Mouse (Mus musculus): ENCODE measurements around the gene Ipo13. TPM values are rescaled to one million over a fixed set of nuclear protein-coding genes. Genes with fewer than 3 reads are reported as not detected.
A peak's percentile ranks its signal among the peaks of the same experiment; 100 is the strongest.

Ipo13 gene
- polyA plus RNA-seq, 1 experiment from 2014 or later, result 62.8 TPM

GRCm38 (mm10) chr4:117850176-117850575 is 64.6 kb downstream of the Ipo13 start:
- H3K27me3 ChIP-seq (replicated peaks; ENCODE audit: low read depth, poor library complexity, severe bottlenecking), result no peaks in the 10 kb centered on the region; the same call in 1 of the 2 replicates
- 84% methylated on average over 7 of the region's 7 CpGs for WGBS
- H3K4me1 ChIP-seq, result peaks cover 30% of the 10 kb centered on the region
- peaks cover 11% of the 10 kb centered on the region; the same call in 1 of the 2 replicates for H3K36me3 ChIP-seq (replicated peaks)
- DNase-seq (ENCODE audit: low spot score), result no peak
- H3K4me3 ChIP-seq, result no peak overlapping the region
- H3K27ac ChIP-seq (replicated peaks), result no peak overlapping the region
- H3K9me3 ChIP-seq, result no peaks in the 10 kb centered on the region

- Histone ChIP-seq H3K4me3 (no peak overlapping the region), H3K36me3 (replicated peaks) (peaks cover 11% of the 10 kb centered on the region; the same call in 1 of the 2 replicates), H3K4me1 (peaks cover 28% of the 10 kb centered on the region), H3K27ac (replicated peaks) (no peak overlapping the region; the same call in 1 of the 2 replicates), H3K9me3 (no peaks in the 10 kb centered on the region), H3K27me3 (replicated peaks; ENCODE audit: low read depth, poor library complexity, severe bottlenecking) (no peaks in the 10 kb centered on the region; the same call in 1 of the 2 replicates)
- DNase-seq (ENCODE audit: low spot score), result no peak
- 28% methylated on average over 5 of the region's 5 CpGs for WGBS
Measured at GRCm38 (mm10) chr4:117849506-117849905, 65.3 kb downstream of the Ipo13 start.

GRCm38 (mm10) chr4:117849063-117849462 is 65.7 kb downstream of the Ipo13 start:
- peaks cover 11% of the 10 kb centered on the region; the same call in 1 of the 2 replicates for H3K36me3 ChIP-seq (replicated peaks)
- no peak for DNase-seq (ENCODE audit: low spot score)
- H3K4me3 ChIP-seq, result no peak overlapping the region
- no peaks in the 10 kb centered on the region for H3K9me3 ChIP-seq
- WGBS, result 62% methylated on average over 17 of the region's 17 CpGs
- H3K27ac ChIP-seq (replicated peaks), result no peak overlapping the region; the same call in 1 of the 2 replicates
- peaks cover 28% of the 10 kb centered on the region for H3K4me1 ChIP-seq
- no peaks in the 10 kb centered on the region; the same call in 1 of the 2 replicates for H3K27me3 ChIP-seq (replicated peaks; ENCODE audit: low read depth, poor library complexity, severe bottlenecking)

- DNase-seq (ENCODE audit: low spot score), result no peak
- peak overlapping the region; percentile 26; the same call in 1 of the 2 replicates for H3K27ac ChIP-seq (replicated peaks)
- H3K4me1 ChIP-seq, result peaks cover 28% of the 10 kb centered on the region
- H3K36me3 ChIP-seq (replicated peaks), result peaks cover 11% of the 10 kb centered on the region; the same call in 1 of the 2 replicates
- no peaks in the 10 kb centered on the region for H3K9me3 ChIP-seq
- no peak overlapping the region for H3K4me3 ChIP-seq
- no peaks in the 10 kb centered on the region; the same call in 1 of the 2 replicates for H3K27me3 ChIP-seq (replicated peaks; ENCODE audit: low read depth, poor library complexity, severe bottlenecking)
- 37% methylated on average over 2 of the region's 2 CpGs for WGBS
Measured at GRCm38 (mm10) chr4:117847011-117847410, 67.8 kb downstream of the Ipo13 start.

- no peak overlapping the region for H3K4me3 ChIP-seq
- H3K36me3 ChIP-seq (replicated peaks), result peaks cover 11% of the 10 kb centered on the region; the same call in 1 of the 2 replicates
- peaks cover 28% of the 10 kb centered on the region for H3K4me1 ChIP-seq
- no peaks in the 10 kb centered on the region for H3K9me3 ChIP-seq
- H3K27ac ChIP-seq (replicated peaks), result no peak overlapping the region
- no peak for DNase-seq (ENCODE audit: low spot score)
- whole genome bisulfite sequencing, result 93% methylated on average over 4 of the region's 4 CpGs
- no peaks in the 10 kb centered on the region; the same call in 1 of the 2 replicates for H3K27me3 ChIP-seq (replicated peaks; ENCODE audit: low read depth, poor library complexity, severe bottlenecking)
Measured at GRCm38 (mm10) chr4:117846261-117846660, 68.5 kb downstream of the Ipo13 start.

- WGBS, result 83% methylated on average over 11 of the region's 11 CpGs
- no peak overlapping the region for H3K27ac ChIP-seq (replicated peaks)
- peaks cover 22% of the 10 kb centered on the region for H3K4me1 ChIP-seq
- H3K27me3 ChIP-seq (replicated peaks; ENCODE audit: low read depth, poor library complexity, severe bottlenecking), result no peaks in the 10 kb centered on the region; the same call in 1 of the 2 replicates
- DNase-seq (ENCODE audit: low spot score), result no peak
- H3K9me3 ChIP-seq, result no peaks in the 10 kb centered on the region
- H3K4me3 ChIP-seq, result no peak overlapping the region
- H3K36me3 ChIP-seq (replicated peaks), result peaks cover 11% of the 10 kb centered on the region; the same call in 1 of the 2 replicates
Measured at GRCm38 (mm10) chr4:117845316-117845715, 69.5 kb downstream of the Ipo13 start.

Other genes starting within 250 kb of the Ipo13 start
- 78.4 and 80.0 TPM in 2 replicates for gene Dmap1, start 232.7 kb downstream of the Ipo13 start, polyA plus RNA-seq (2016; fragmentation: Nextera tagmentation; extraction: Ambion mirVana)
- gene Gm12845, start 190.6 kb downstream of the Ipo13 start, polyA plus RNA-seq (2016; fragmentation: Nextera tagmentation; extraction: Ambion mirVana), result not detected in 2 replicates
- gene Klf17, start 149.4 kb downstream of the Ipo13 start, polyA plus RNA-seq (2016; fragmentation: Nextera tagmentation; extraction: Ambion mirVana), result not detected in 2 replicates
- 8.2 and 10.2 TPM in 2 replicates for gene Slc6a9, start 80.5 kb downstream of the Ipo13 start, polyA plus RNA-seq (2016; fragmentation: Nextera tagmentation; extraction: Ambion mirVana)
- 1.4 and 1.7 TPM in 2 replicates for gene Ccdc24, start 42.4 kb downstream of the Ipo13 start, polyA plus RNA-seq (2016; fragmentation: Nextera tagmentation; extraction: Ambion mirVana)
- 24.7 and 27.2 TPM in 2 replicates for gene B4galt2, start 31.5 kb downstream of the Ipo13 start, polyA plus RNA-seq (2016; fragmentation: Nextera tagmentation; extraction: Ambion mirVana)
- 157 and 162 TPM in 2 replicates for gene Atp6v0b, start 27.7 kb downstream of the Ipo13 start, polyA plus RNA-seq (2016; fragmentation: Nextera tagmentation; extraction: Ambion mirVana)
- gene Dph2, start 23.0 kb downstream of the Ipo13 start, polyA plus RNA-seq (2016; fragmentation: Nextera tagmentation; extraction: Ambion mirVana), result 24.8 and 26.6 TPM in 2 replicates
- gene Artn, start 14.8 kb upstream of the Ipo13 start, polyA plus RNA-seq (2016; fragmentation: Nextera tagmentation; extraction: Ambion mirVana), result 3.1 and 6.7 TPM in 2 replicates
- gene St3gal3, start 219.9 kb upstream of the Ipo13 start, polyA plus RNA-seq (2016; fragmentation: Nextera tagmentation; extraction: Ambion mirVana), result 7.1 and 7.4 TPM in 2 replicates